Comparison of ENCODE assay signal across 8 mouse cellular contexts in genomic region chr15:102470183-102470604, GRCm38 (mm10). TPM values are rescaled to one million over a fixed set of nuclear protein-coding genes. Genes with fewer than 3 reads are reported as not detected.
DNase-seq lines count a peak whose midpoint lies in the region; ATAC-seq lines count a peak whose summit lies in the region.

Gene Pcbp2 (plus strand): TSS chr15:102470539.

- H3K27me3 ChIP-seq in heart, embryonic 14.5 days (ENCODE audit: control insufficient read depth, insufficient read depth, low read length): no peaks in the 10 kb centered on the region
- H3K27me3 ChIP-seq in liver, embryonic 13.5 days: no peaks in the 10 kb centered on the region
- H3K27me3 ChIP-seq in stomach, embryonic 16.5 days (ENCODE audit: control insufficient read depth, insufficient read depth, low read length): no peaks in the 10 kb centered on the region

- H3K27ac ChIP-seq in heart, embryonic 14.5 days (replicated peaks in 1 of 2; ENCODE audit: control insufficient read depth in 1 of 2, insufficient read depth in 1 of 2, low read depth in 2 of 2, low read length in 2 of 2): peak within 1 kb of the TSS; percentile 91 to 99
- peak within 1 kb of the TSS; percentile 93 for H3K27ac ChIP-seq in liver, embryonic 13.5 days
- peak within 1 kb of the TSS; percentile 98 for H3K27ac ChIP-seq in stomach, embryonic 16.5 days (ENCODE audit: low read length)

- ATAC-seq in CD4-positive, CD25-positive, alpha-beta regulatory T cell, adult 4 months: peak; percentile 97
- peak; percentile 99 for ATAC-seq in heart, embryonic 14.5 days (ENCODE audit: insufficient number of reproducible peaks, insufficient read depth, low FRiP score, low read depth)
- peak; percentile 98 for ATAC-seq in liver, embryonic 13.5 days (ENCODE audit: low read depth)
- ATAC-seq in stomach, embryonic 16.5 days (ENCODE audit: insufficient read depth, low FRiP score): peak; percentile 99

- peak within 1 kb of the TSS; percentile 85 for H3K4me2 ChIP-seq in heart, embryonic 14.5 days (ENCODE audit: low read length)
- peak within 1 kb of the TSS; percentile 79 for H3K4me2 ChIP-seq in liver, embryonic 13.5 days
- peak within 1 kb of the TSS; percentile 77 for H3K4me2 ChIP-seq in stomach, embryonic 16.5 days (ENCODE audit: low read depth, low read length)

- H3K9me3 ChIP-seq in heart, embryonic 14.5 days (ENCODE audit: control insufficient read depth, low read length): no peaks in the 10 kb centered on the region
- H3K9me3 ChIP-seq in liver, embryonic 13.5 days (replicated peaks): no peaks in the 10 kb centered on the region
- H3K9me3 ChIP-seq in stomach, embryonic 16.5 days (replicated peaks; ENCODE audit: control insufficient read depth, low read length): no peaks in the 10 kb centered on the region

- peaks cover 2 to 18% of the 10 kb centered on the region in 2 experiments; a peak in 3 of 4 replicates for H3K4me1 ChIP-seq in heart, embryonic 14.5 days (ENCODE audit: control insufficient read depth in 2 of 2, insufficient read depth in 2 of 2, low read length in 2 of 2)
- H3K4me1 ChIP-seq in liver, embryonic 13.5 days (replicated peaks): peaks cover 23% of the 10 kb centered on the region
- H3K4me1 ChIP-seq in stomach, embryonic 16.5 days (ENCODE audit: control insufficient read depth, insufficient read depth, low read length): peaks cover 6% of the 10 kb centered on the region; the same call in 1 of the 2 replicates

- peaks cover 25% of the 10 kb centered on the region for H3K36me3 ChIP-seq in heart, embryonic 14.5 days (ENCODE audit: control insufficient read depth, insufficient read depth, low read length)
- peaks cover 45% of the 10 kb centered on the region for H3K36me3 ChIP-seq in liver, embryonic 13.5 days
- H3K36me3 ChIP-seq in stomach, embryonic 16.5 days (ENCODE audit: control insufficient read depth, insufficient read depth, low read length): peaks cover 11% of the 10 kb centered on the region; the same call in 1 of the 2 replicates

- H3K4me3 ChIP-seq in heart, embryonic 14.5 days (ENCODE audit: control insufficient read depth in 1 of 2, insufficient read depth in 1 of 2, low read depth in 1 of 2, low read length in 2 of 2): peak within 1 kb of the TSS; percentile 68 to 92
- peak within 1 kb of the TSS; percentile 96 for H3K4me3 ChIP-seq in liver, embryonic 13.5 days (replicated peaks)
- peak within 1 kb of the TSS; percentile 91 for H3K4me3 ChIP-seq in stomach, embryonic 16.5 days (replicated peaks; ENCODE audit: low read length)

- DNase-seq in c-Kit-negative CD71-positive TER-119-positive erythroid progenitor cells, embryonic 14.5 days (ENCODE audit: low read depth, low spot score): peak; percentile 88
- DNase-seq in fibroblast of lung, adult 2 months (ENCODE audit: low read depth): peak; percentile 94
- DNase-seq in kidney, postnatal 14 days: peak; percentile 97
- peak; percentile 95 for DNase-seq in liver, embryonic 13.5 days
- DNase-seq in neural tube, embryonic 10.5 days (ENCODE audit: extremely low spot score, low spot score): peak; percentile 94

- H3K9ac ChIP-seq in heart, embryonic 14.5 days (ENCODE audit: low read length): peak within 1 kb of the TSS; percentile 98
- peak within 1 kb of the TSS; percentile 97 for H3K9ac ChIP-seq in liver, embryonic 13.5 days
- peak within 1 kb of the TSS; percentile 98 for H3K9ac ChIP-seq in stomach, embryonic 16.5 days (ENCODE audit: low read length)

- WGBS in heart, embryonic 14.5 days: under 1% methylated on average over 34 of the region's 40 CpGs
- WGBS in liver, embryonic 13.5 days (ENCODE audit: insufficient replicate concordance): under 1% methylated on average over 32 of the region's 40 CpGs
- WGBS in stomach, embryonic 16.5 days: under 1% methylated on average over 34 of the region's 40 CpGs

RNA-seq across cellular contexts. Expression of gene Pcbp2, which starts in this region (rescaled TPM):
- polyA plus RNA-seq in CD4-positive, CD25-positive, alpha-beta regulatory T cell, adult 4 months (2017; shearing (Covaris generic)): 100 to 1,000 TPM; 198 to 220 TPM
- 184 and 194 TPM in 2 replicates for polyA plus RNA-seq in heart, embryonic 14.5 days (2014; fragmentation: Nextera tagmentation; extraction: Ambion mirVana)
- 91.4 and 92.1 TPM in 2 replicates for polyA plus RNA-seq in liver, embryonic 13.5 days (2015; fragmentation: Nextera tagmentation; extraction: Ambion mirVana)
- polyA plus RNA-seq in stomach, embryonic 16.5 days (2015; fragmentation: Nextera tagmentation; extraction: Ambion mirVana): 166 TPM in 2 replicates

Comparison
In these comparisons a context has a peak if more than half of its experiments do, and no peak if none do; other contexts are left out.
1. Peak in every context shown above with its lines: DNase-seq, ATAC-seq, H3K4me3 ChIP-seq and H3K27ac ChIP-seq.